Mouse (Mus musculus) liver, embryonic 14.5 days (tissue): ENCODE data around the gene Ctrb1. TPM values are rescaled to one million over a fixed set of nuclear protein-coding genes. Genes with fewer than 3 reads are reported as not detected.
A peak's percentile ranks its signal among the peaks of the same experiment; 100 is the strongest.

Experiments
- ATAC-seq: fragments of 200-750 bp; cut with Nextera tagmentation; 2 replicates; pipeline ENCODE4 v1.8.0; 2017; ENCODE audit warnings: moderate number of reproducible peaks, mild to moderate bottlenecking, moderate library complexity; ENCODE audit not compliant: insufficient read depth
- DNase-seq, 3 experiments: peaks; one replicate each; pipeline ENCODE4 v3.0.0-alpha.2; 2012 to 2013; ENCODE audit warnings: low read depth in 3 of 3, low spot score in 3 of 3
- H3K27ac ChIP-seq: fragments of 300-500 bp; sonication (generic); 2 replicates; pipeline ENCODE4 v1.5.1; 2014; ENCODE audit warnings: moderate library complexity, mild to moderate bottlenecking, control low read depth, inconsistent platforms
- H3K27me3 ChIP-seq: fragments of 300-500 bp; sonication (generic); 2 replicates; pipeline ENCODE4 v1.6.1; 2014; ENCODE audit warnings: mild to moderate bottlenecking, low read length, moderate library complexity; ENCODE audit not compliant: control insufficient read depth, insufficient read depth
- H3K36me3 ChIP-seq: fragments of 300-500 bp; sonication (generic); replicated peaks from 2 replicates; pipeline ENCODE4 v1.6.1; 2014; ENCODE audit warnings: low read depth; ENCODE audit not compliant: control insufficient read depth, insufficient read depth
- H3K4me1 ChIP-seq, 2 experiments: fragments of 200-500 bp in 1 of 2; fragments of 300-500 bp in 1 of 2; sonication (generic) in 1 of 2; replicated peaks; 2 replicates each; pipeline ENCODE4 v1.6.1; 2012 to 2014; ENCODE audit warnings: antibody characterized with exemption in 1 of 2, inconsistent platforms in 1 of 2, low read length in 1 of 2; ENCODE audit not compliant: control insufficient read depth in 2 of 2, insufficient read depth in 2 of 2
- H3K4me2 ChIP-seq: fragments of 300-500 bp; sonication (generic); 2 replicates; pipeline ENCODE4 v1.6.1; 2014; ENCODE audit warnings: low read depth, mild to moderate bottlenecking, control low read depth, moderate library complexity
- H3K4me3 ChIP-seq, 2 experiments: fragments of 200-500 bp in 1 of 2; fragments of 300-500 bp in 1 of 2; sonication (generic) in 1 of 2; 2 replicates each; pipeline ENCODE4 v1.5.1; 2012 to 2014; ENCODE audit warnings: low read depth in 2 of 2, low read length in 2 of 2, mild to moderate bottlenecking in 2 of 2, control low read depth in 1 of 2, inconsistent platforms in 1 of 2, moderate library complexity in 1 of 2; ENCODE audit not compliant: insufficient read depth in 1 of 2
- H3K9ac ChIP-seq: fragments of 300-500 bp; sonication (generic); replicated peaks from 2 replicates; pipeline ENCODE4 v1.6.1; 2014; ENCODE audit warnings: mild to moderate bottlenecking, control low read depth, moderate library complexity
- H3K9me3 ChIP-seq: fragments of 300-500 bp; sonication (generic); 2 replicates; pipeline ENCODE4 v1.6.1; 2016; ENCODE audit warnings: low read length, mixed read lengths; ENCODE audit not compliant: control insufficient read depth
- CTCF ChIP-seq: IDR thresholded peaks from 2 replicates; pipeline ENCODE4 v1.5.1; 2016; ENCODE audit warnings: antibody characterized with exemption, low read depth, control low read depth
- EP300 ChIP-seq: IDR thresholded peaks from 2 replicates; pipeline ENCODE4 v1.6.1; 2016; ENCODE audit warnings: antibody characterized with exemption, low read depth
- WGBS: fragments of 180-500 bp; shearing (Covaris S2); extraction: QIAGEN DNeasy Blood & Tissue Kit; methylation state at CpG from one replicate; pipeline ENCODE4 v1.1.7; 2014; ENCODE audit not compliant: insufficient replicate concordance; 5-methylcytosine and 5-hydroxymethylcytosine counted together
- polyA plus RNA-seq, 2 experiments: library from polyadenylated mRNA; depleted of rRNA in 1 of 2; stranded (reverse) in 1 of 2; unstranded in 1 of 2; fragments of >200 nt; fragmentation: Nextera tagmentation in 1 of 2; extraction: Ambion mirVana in 1 of 2; gene quantifications; 2 replicates each; pipeline versions ENCODE4 v1.2.1 to v1.2.3; 2012 to 2014

The Ctrb1 gene
- polyA plus RNA-seq, 2 experiments = 1.5 to 2.5 TPM

DNA sequence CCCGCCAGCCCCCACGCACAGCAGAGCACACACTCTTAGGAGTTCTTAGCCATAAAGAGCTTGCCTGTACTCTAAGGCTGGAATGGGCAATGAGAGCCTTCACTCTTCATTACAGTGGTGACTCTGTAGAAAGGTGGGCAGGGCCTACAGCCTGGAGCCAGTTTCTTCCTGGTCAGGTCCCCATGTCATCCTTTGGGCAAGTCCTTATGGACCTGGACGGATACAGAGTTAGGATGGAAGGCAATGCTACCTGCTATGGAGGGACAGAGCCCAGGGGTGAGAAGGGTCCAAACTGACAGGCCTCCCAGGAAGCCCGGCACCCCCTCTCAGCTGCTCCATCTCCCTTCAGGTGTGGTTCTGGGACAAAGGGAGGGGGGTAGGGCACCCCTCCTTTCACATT, 45.0 kb upstream of the Ctrb1 start:
- Histone ChIP-seq H3K9me3 (no peaks in the 10 kb centered on the region), H3K36me3 (no peaks in the 10 kb centered on the region), H3K27me3 (peaks cover 31% of the 10 kb centered on the region), H3K4me1 (peaks cover 0 to 20% of the 10 kb centered on the region in 2 experiments; a peak in 2 of 4 replicates), H3K4me3 (no peak overlapping the region), H3K4me2 (no peak overlapping the region), H3K27ac (no peak overlapping the region), H3K9ac (no peak overlapping the region)
- no peak for TF ChIP-seq EP300
- ATAC-seq (no peak), DNase-seq (no peak)
- 40% methylated on average over 4 of the region's 4 CpGs for WGBS

DNA sequence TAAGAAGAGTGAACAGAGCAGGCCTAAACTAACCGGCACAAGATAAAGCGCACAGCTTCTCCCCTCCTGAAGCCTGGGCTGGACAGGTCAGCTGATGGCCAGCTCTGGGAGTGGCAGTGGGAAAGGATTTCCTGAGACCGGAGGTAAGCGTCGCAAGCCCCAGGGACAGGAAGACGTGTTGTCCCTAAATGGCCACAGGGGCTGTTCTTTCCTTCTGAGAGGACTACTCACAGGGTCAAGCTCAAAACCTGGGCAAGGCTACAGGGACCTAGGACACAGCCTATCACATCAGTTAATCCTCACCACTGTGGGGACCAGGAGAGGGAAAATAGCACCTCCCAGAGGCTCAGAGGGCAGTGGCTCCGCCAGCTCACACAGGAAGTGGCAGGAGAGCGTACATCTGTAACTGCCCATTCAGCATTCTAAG, 44.5 kb upstream of the Ctrb1 start:
- peaks cover 35% of the 10 kb centered on the region for H3K27me3 ChIP-seq
- ATAC-seq (no peak), DNase-seq (no peak)
- no peak overlapping the region for H3K27ac ChIP-seq
- H3K36me3 ChIP-seq = no peaks in the 10 kb centered on the region
- 29% methylated on average over 8 of the region's 8 CpGs for WGBS
- H3K4me1 ChIP-seq = peaks cover 0 to 24% of the 10 kb centered on the region in 2 experiments; a peak in 2 of 4 replicates
- H3K9me3 ChIP-seq = no peaks in the 10 kb centered on the region
- H3K9ac ChIP-seq = no peak overlapping the region
- H3K4me2 ChIP-seq = no peak overlapping the region
- TF ChIP-seq CTCF (no peak), EP300 (no peak)
- no peak overlapping the region for H3K4me3 ChIP-seq

DNA sequence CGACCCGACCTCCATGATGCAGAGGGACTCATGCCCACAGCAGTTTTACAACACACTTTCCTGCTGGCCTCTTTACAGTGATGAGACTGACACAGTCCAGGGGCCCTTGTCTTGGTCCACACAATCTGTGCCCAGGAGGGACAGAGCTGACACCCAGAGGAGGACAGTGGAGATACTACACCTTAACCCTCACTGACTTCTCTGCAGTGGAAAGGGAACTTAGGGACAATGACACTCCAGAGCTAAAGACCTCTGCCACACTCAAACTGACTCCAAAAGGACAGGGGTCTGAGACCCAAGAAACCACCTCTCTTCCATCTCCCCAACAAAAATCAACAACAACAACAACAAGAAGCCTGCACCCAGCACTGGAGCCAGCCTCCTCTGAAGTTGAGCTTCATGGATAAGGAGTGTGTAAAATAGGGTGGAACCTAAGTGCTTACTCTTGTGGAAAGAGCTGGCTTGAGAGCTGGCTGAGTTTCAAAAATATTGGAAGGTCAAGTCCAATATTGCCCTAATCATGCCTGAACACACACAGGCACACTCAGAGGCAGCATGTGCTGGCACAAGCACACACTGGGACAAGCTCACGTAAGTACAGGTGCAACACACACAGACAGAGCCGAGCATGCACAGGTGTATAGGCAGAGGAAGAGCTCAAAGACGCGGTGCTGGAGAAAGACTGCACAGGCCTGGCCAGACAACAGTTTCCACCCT, 43.6 kb upstream of the Ctrb1 start:
- Histone ChIP-seq H3K27ac (no peak overlapping the region), H3K4me2 (no peak overlapping the region), H3K4me3 (no peak overlapping the region), H3K9ac (no peak overlapping the region), H3K9me3 (no peaks in the 10 kb centered on the region), H3K36me3 (no peaks in the 10 kb centered on the region), H3K27me3 (peaks cover 39% of the 10 kb centered on the region), H3K4me1 (peaks cover 0 to 31% of the 10 kb centered on the region in 2 experiments; a peak in 2 of 4 replicates)
- DNase-seq = no peak
- no peak for TF ChIP-seq EP300
- no peak for TF ChIP-seq CTCF
- no peak for ATAC-seq
- WGBS = 49% methylated on average over 6 of the region's 6 CpGs

DNA sequence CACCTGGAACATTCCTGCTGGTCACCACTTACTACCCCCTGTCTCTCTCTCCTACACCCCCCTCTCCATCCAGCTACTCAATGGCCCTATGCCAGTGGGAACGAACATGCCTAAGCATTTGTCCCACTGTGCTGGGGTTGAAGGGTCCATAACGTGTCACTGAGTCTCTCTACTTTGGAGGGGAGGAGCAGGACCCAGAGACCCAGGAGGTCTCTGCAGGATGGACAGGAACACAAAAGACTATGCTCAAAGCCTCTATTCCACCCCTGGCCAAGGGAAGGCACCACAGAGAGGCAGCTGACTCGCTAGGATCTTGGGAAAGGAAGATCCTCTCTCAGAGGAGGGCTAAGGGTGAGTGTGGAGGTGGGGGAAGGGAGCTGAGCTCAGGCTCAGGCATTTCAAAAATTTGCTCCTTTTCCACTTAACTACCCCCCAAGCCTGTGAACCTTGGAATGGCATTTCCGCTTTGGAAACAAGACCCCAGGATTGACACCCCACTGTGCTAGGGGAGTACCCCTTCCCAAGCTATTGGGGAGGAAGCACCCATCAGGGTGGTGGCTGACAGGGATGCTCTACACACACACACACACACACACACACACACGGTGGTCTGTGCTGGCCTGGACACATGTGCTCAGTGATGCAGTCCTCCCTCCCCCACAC, 42.9 kb upstream of the Ctrb1 start:
- ATAC-seq (no peak), DNase-seq (no peak)
- H3K4me3 ChIP-seq = no peak overlapping the region
- no peak overlapping the region for H3K27ac ChIP-seq
- peaks cover 39% of the 10 kb centered on the region for H3K27me3 ChIP-seq
- H3K4me1 ChIP-seq = peaks cover 0 to 34% of the 10 kb centered on the region in 2 experiments; a peak in 2 of 4 replicates
- no peaks in the 10 kb centered on the region for H3K36me3 ChIP-seq
- TF ChIP-seq CTCF (no peak), EP300 (no peak)
- H3K4me2 ChIP-seq = no peak overlapping the region
- no peak overlapping the region for H3K9ac ChIP-seq
- H3K9me3 ChIP-seq = no peaks in the 10 kb centered on the region
- 22% methylated on average over 5 of the region's 5 CpGs for WGBS

DNA sequence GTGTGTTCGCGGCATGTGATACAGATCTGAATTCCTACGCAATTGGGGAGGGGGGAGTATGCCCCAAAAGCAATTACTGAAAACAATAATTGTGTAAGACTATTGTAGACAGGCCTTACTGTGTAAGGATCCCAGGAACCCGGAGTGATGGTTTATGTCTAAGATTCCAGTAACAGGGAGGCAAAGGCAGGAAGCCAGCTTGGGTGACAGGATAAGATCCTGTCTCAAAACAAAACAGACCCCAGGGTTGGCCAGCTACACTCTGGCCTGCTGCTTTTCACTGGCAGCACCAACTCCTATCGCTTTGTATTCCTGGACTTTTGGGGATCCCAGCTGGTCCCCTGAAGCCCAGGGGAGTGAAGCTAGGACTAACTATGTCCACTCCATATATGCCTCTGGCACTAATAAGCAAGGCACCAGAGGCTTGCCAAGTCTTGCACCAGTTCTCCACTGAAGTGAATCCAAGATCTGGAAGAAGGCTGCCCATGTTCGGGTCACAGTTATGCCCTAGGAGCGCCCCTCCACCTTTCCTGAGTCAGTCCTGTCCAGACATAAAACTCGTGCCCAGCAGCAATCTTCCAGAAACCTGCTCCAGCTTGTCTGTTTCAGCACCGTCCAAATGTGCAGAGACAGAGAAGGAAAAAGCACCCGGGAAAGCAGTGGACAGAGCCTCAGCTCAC, 41.7 kb upstream of the Ctrb1 start:
- 22% methylated on average over 10 of the region's 10 CpGs for WGBS
- Histone ChIP-seq H3K9me3 (no peaks in the 10 kb centered on the region), H3K9ac (no peak overlapping the region), H3K4me1 (peaks cover 0 to 36% of the 10 kb centered on the region in 2 experiments; a peak in 2 of 4 replicates), H3K36me3 (no peaks in the 10 kb centered on the region), H3K27me3 (peaks cover 39% of the 10 kb centered on the region), H3K27ac (no peak overlapping the region), H3K4me2 (peak overlapping the region; percentile 80), H3K4me3 (peak overlapping the region; percentile 27 to 59)
- DNase-seq (no peak), ATAC-seq (no peak)
- TF ChIP-seq CTCF (no peak), EP300 (no peak)
